Mouse (Mus musculus): Measurements from ENCODE around the gene Gclm.

DNA sequence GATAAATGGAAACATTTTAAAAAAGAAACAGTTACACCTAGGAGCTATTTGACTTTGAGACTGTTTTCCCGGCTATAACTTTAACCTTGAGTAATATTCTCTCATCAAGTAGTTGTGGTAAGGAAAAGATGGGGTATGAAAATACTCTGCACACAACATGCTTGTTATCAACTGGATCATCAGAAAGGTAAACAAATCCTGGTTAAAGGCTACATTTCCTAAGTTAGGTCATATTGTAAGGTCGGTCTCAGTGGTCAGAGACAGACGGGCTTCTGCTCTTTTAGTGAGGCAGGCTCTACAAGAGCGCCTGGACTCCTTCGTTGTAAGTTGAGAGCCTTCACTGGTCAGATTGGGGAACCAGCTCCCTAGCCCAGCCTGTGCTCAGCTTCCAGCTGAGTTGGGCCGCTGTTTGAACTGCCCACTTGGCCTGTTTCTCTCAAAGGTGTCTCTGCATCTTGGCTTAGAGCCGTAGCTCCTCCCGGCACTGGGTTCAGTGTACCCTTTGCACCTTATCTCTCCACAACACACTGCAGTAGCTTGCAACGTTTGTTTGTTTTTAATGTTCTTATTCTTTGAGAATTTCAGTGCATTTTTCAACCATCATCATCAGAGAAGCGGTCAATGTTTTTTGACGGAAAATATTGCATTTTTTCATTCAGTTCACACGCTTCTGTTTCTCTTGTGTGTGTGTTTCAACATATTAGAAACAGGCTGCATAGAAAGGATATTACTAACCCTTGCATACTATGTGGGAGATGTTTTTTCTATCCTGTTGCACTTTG lies 1.8 kb downstream of the Gclm start:
- TF ChIP-seq CTCF (IDR thresholded peaks at IDR 0.05; ENCODE audit: low read depth, low read length) (no peak), GATA1 (IDR thresholded peaks at IDR 0.05; ENCODE audit: borderline replicate concordance, low read length) (no peak)

Measured in G1E (cell line).